Mouse (Mus musculus) lung, postnatal 14 days (tissue): ENCODE measurements at regions not wholly inside any gene's neighbourhood (a gene's known extent, or its start where the extent isn't known, plus 50 kb on each side); places are given as distances from the start of the nearest gene placed in this dataset.

Experiments used
- DNase-seq: peaks from one replicate; pipeline ENCODE4 v3.0.0; 2021

DNA sequence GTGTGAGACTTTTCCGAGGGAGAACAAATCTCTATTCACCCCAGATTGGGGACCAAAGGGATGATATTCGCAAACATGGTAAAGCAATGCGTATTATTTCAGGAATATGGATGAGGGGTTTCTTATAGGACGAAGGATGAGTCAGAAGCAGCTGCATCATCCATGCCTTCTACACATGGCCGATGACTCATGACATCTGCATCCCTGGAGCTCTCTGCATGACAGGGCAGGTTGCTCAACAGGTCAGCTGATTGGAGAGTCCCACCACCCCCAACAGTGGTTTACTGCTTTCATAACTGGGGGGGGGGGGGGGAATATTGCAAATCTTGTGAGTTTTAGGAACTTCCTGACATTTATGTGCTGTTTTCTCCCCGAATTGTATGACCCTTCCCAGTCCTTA is 50.3 kb upstream of the Pias1 start:
- no peak for DNase-seq
